13 mouse cellular contexts compared by ENCODE assay signal in the genomic region with DNA sequence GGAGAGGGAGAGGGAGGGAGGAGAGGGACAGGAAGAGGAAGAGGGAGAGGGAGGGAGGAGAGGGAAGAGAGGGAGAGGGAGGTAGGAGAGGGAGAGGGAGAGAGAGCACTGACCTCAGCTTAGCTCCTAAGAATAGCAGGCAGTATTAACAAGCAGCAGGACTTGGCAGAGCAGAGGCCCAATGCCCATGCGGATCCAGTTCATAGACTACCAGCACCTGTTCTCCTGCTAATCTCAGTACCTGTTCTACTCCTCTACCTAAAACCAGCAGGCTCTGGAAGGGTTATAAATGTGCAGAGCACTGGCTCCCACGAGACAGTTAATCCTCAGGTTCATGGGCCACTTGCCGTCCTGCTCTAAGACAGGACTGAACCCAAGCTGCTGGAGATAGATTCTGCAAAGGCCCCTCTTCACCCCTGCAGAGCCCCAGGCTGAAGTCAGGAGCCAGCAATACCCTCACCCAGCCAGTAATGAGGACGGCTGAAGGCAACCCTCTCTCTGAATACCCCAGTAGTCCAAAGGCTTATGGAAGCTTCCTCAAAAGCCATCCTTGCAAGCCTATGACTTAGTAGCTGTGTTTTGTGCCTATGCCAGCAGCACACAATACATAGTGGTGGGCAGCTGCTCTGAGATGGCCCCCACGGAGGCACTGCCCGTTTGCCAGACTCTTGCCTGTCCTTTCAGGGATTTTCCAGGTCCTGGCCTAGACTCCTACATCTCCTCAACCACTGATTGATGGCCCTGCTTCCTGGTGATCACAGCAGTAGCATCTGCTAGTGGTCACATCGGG. TPM values are rescaled to one million over a fixed set of nuclear protein-coding genes. Genes with fewer than 3 reads are reported as not detected.
DNase-seq lines count a peak whose midpoint lies in the region; ATAC-seq and TF ChIP-seq lines count a peak whose summit lies in the region.
"Had no signal": no experiment of that assay in that cellular context is flagged by ENCODE, and none has a peak within 500 bp of the region (broad histone marks: within the 10 kb centered on the region; RNA-seq: fewer than 3 reads in every experiment).

No protein-coding gene starts in this region.

- WGBS in kidney, postnatal 0 days, result 55% methylated on average over 7 of the region's 7 CpGs

- H3K4me1 ChIP-seq in kidney, postnatal 0 days (replicated peaks; ENCODE audit: insufficient read depth, low read length), result 0 out of 2 replicates have a peak, but pooled peaks cover 5% of the 10 kb centered on the region

- peak; percentile 55 to 66 for DNase-seq in gastrocnemius, adult 8-10 months (ENCODE audit: low spot score in 2 of 2)
- DNase-seq in gastrocnemius, postnatal 4 days (ENCODE audit: low spot score in 2 of 2), result no peak
- no peak for DNase-seq in kidney, postnatal 0 days (ENCODE audit: low spot score)
- DNase-seq in kidney, postnatal 25 days, result no peak
- peak; percentile 85 for DNase-seq in cerebellum, adult 11 months
- peak; percentile 85 to 86 for DNase-seq in cerebellum, postnatal 25 days
- no peak for DNase-seq in T-cell, adult 2 months (ENCODE audit: low spot score)
- no peak for DNase-seq in natural killer cell, adult 2 months (ENCODE audit: low spot score in 2 of 2)
- DNase-seq: adrenal gland, postnatal 14 days; kidney, postnatal 14 days; lung, postnatal 14 days had no signal

- peaks cover 14% of the 10 kb centered on the region; the same call in 1 of the 2 replicates for H3K36me3 ChIP-seq in kidney, postnatal 0 days (ENCODE audit: insufficient read depth, low read length)

- no peak for ATAC-seq in kidney, postnatal 0 days (replicated peaks; ENCODE audit: low FRiP score, low read depth)

- H3K9ac ChIP-seq in kidney, postnatal 0 days (ENCODE audit: low read depth, low read length), result peak overlapping the region; percentile 13; the same call in 1 of the 2 replicates

- H3K9me3 ChIP-seq in kidney, postnatal 0 days (replicated peaks; ENCODE audit: low read length), result no peaks in the 10 kb centered on the region

- no peak for TF ChIP-seq CTCF in kidney, postnatal 0 days (IDR thresholded peaks at IDR 0.05; ENCODE audit: low read depth)

- H3K27ac ChIP-seq in kidney, postnatal 0 days, result no peak overlapping the region
- H3K27ac ChIP-seq: left cerebral cortex, adult 2 months had no signal

- H3K4me2 ChIP-seq in kidney, postnatal 0 days (ENCODE audit: low read length), result no peak overlapping the region

- no peak overlapping the region for H3K4me3 ChIP-seq in kidney, postnatal 0 days (replicated peaks; ENCODE audit: low read depth, low read length)
- H3K4me3 ChIP-seq: left cerebral cortex, adult 2 months had no signal

- H3K27me3 ChIP-seq in kidney, postnatal 0 days (ENCODE audit: insufficient read depth, low read length), result no peaks in the 10 kb centered on the region

RNA-seq across cellular contexts. Expression of a gene that starts 6.9 kb away (rescaled TPM):
- total RNA-seq in gastrocnemius, adult 8-10 months (2022), result under 1 TPM in 1 of 4 experiments, not detected in 3; 0.40 TPM
- total RNA-seq in gastrocnemius, postnatal 4 days (2021), result under 1 TPM in 1 of 2 experiments, not detected in 1; 0.36 TPM
- polyA plus RNA-seq in kidney, postnatal 0 days (2015; fragmentation: Nextera tagmentation; extraction: Ambion mirVana), result 0.09 and 0.39 TPM in 2 replicates
- total RNA-seq: hematopoietic stem cell, adult 5-6 weeks; left cerebral cortex, adult 2 months had no signal

RNA-seq across cellular contexts. Expression of a gene that starts 9.8 kb away (rescaled TPM):
- total RNA-seq in gastrocnemius, adult 8-10 months (2022), result 100 to 1,000 TPM; 137 to 185 (median 161) TPM
- 10 to 100 TPM; 83.8 to 94.8 TPM for total RNA-seq in gastrocnemius, postnatal 4 days (2021)
- polyA plus RNA-seq in kidney, postnatal 0 days (2015; fragmentation: Nextera tagmentation; extraction: Ambion mirVana), result 23.7 and 24.6 TPM in 2 replicates

RNA-seq across cellular contexts. Expression of a gene that starts 20.4 kb away (rescaled TPM):
- 1 to 10 TPM in 3 of 4 experiments, under 1 TPM in 1; 0.80 to 2.2 (median 1.5) TPM for total RNA-seq in gastrocnemius, adult 8-10 months (2022)
- total RNA-seq in gastrocnemius, postnatal 4 days (2021), result 1 to 10 TPM; 3.2 to 3.4 TPM
- polyA plus RNA-seq in kidney, postnatal 0 days (2015; fragmentation: Nextera tagmentation; extraction: Ambion mirVana), result 1.4 and 1.6 TPM in 2 replicates

RNA-seq across cellular contexts. Expression of a gene that starts 21.1 kb away (rescaled TPM):
- total RNA-seq in gastrocnemius, adult 8-10 months (2022), result 10 to 100 TPM; 29.4 to 43.5 (median 33.6) TPM
- 10 to 100 TPM; 47.7 to 51.5 TPM for total RNA-seq in gastrocnemius, postnatal 4 days (2021)
- 62.6 and 69.3 TPM in 2 replicates for polyA plus RNA-seq in kidney, postnatal 0 days (2015; fragmentation: Nextera tagmentation; extraction: Ambion mirVana)

RNA-seq across cellular contexts. Expression of a gene that starts 24.3 kb away (rescaled TPM):
- total RNA-seq in gastrocnemius, adult 8-10 months (2022), result 1 to 10 TPM; 4.3 to 6.2 (median 4.8) TPM
- 10 to 100 TPM; 18.2 to 20.6 TPM for total RNA-seq in gastrocnemius, postnatal 4 days (2021)
- 23.2 and 27.2 TPM in 2 replicates for polyA plus RNA-seq in kidney, postnatal 0 days (2015; fragmentation: Nextera tagmentation; extraction: Ambion mirVana)

Comparison
In these comparisons a context has a peak if more than half of its experiments do, and no peak if none do; other contexts are left out.
1. DNase-seq: peak in gastrocnemius, adult 8-10 months (2 of 2), cerebellum, adult 11 months (single experiment) and cerebellum, postnatal 25 days (2 of 2); none in gastrocnemius, postnatal 4 days (0 of 2), kidney, postnatal 0 days (single experiment), kidney, postnatal 25 days (0 of 2), T-cell, adult 2 months (single experiment) and natural killer cell, adult 2 months (0 of 2).